Mouse (Mus musculus) spleen, adult 2 months (tissue): ENCODE data around the gene Catsperz.

Experiments used
- CTCF ChIP-seq: fragments of 200-500 bp; IDR thresholded peaks from 2 replicates; pipeline ENCODE4 v1.5.1; 2011; ENCODE audit warnings: mild to moderate bottlenecking, inconsistent platforms; ENCODE audit not compliant: insufficient read depth, insufficient read length, insufficient replicate concordance; ENCODE audit errors: extremely low read depth
- POLR2A ChIP-seq: fragments of 200-500 bp; IDR thresholded peaks from 2 replicates; pipeline ENCODE4 v1.6.1; 2011; ENCODE audit warnings: low read depth, low read length, inconsistent platforms

DNA sequence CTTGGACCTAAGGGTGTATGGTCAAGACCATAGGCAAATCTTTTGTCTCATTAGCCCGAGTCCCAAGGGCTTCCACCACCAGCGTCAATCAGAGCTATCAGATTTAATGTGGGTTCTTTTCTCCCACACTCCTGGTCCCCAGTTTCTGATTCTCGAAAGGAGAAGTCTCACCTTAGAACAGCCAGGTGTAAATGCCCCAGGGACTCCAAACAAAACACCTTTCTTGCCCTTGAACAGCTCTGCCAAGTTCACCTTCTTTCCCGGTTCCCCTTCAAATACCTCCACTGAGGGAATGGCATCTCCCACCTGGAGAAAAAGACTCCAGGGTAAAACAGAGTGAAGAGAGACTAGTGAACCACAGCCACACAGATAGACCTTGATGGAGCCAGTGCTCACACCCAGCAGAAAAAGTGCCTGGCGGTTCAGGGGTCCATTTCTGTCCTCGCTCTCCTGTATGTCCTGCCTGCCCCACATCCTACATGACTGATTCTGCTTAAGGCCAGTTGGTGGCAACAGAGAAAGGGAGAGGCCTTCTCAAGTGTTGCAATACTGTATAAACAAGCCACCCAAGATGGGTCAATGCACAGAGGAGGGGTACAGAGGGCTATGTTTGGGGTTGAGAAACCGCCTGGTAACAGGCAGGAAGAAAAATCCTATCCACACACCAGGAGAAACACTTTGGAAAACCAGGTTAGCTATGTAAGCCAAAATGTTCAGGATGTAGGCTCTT lies 17.2 kb downstream of the Catsperz start:
- no peak for TF ChIP-seq CTCF
- no peak for TF ChIP-seq POLR2A
